Mouse (Mus musculus) thymus, postnatal 0 days (tissue): ENCODE data around the gene Gm20906. TPM values are rescaled to one million over a fixed set of nuclear protein-coding genes. Genes with fewer than 3 reads are reported as not detected.
"Not testable (repeated sequence)": the region's sequence is repeated elsewhere in the genome, so short reads cannot be mapped to it uniquely, and the experiment has no call there.

ENCODE experiments used
- DNase-seq: peaks from one replicate; pipeline ENCODE4 v3.0.0-alpha.2; 2015; ENCODE audit warnings: low spot score
- polyA plus RNA-seq: library from polyadenylated mRNA; unstranded; fragments of >200 nt; fragmentation: Nextera tagmentation; extraction: Ambion mirVana; gene quantifications from 2 replicates; pipeline ENCODE4 v1.2.1, GENCODE M21; 2015

Gene Gm20906
- polyA plus RNA-seq = not detected in 2 replicates

DNA sequence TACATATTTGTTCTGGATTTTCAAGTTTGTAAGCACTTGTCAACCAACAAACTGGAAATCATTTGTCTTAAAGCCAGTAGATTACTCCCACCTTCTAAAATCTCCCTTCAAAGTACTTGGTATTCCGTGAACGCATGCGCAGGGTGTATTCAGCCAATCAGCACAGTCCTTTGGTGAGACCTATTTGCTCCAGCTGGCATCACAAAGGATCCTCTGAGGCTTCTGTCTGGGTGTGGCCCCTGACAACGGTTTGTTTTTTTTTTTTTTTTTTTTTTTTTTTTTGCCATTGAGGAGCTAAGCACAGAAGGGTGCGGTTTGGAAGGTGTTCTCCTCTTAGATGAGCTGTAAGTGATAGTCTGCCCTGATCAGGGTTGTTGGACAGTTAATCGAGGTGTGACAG, at the start of gene Gm20906:
Gene Gm20906, plus strand, starts transcription at position 301 of the 400 bp plus-strand sequence.
- not testable (repeated sequence) for DNase-seq
